Mouse (Mus musculus): ENCODE measurements around the gene Eif4a1. TPM values are rescaled to one million over a fixed set of nuclear protein-coding genes. Genes with fewer than 3 reads are reported as not detected.

The Eif4a1 gene
- total and polyA plus RNA-seq, 3 experiments: 114 to 1,689 (median 634) TPM

- TF ChIP-seq BHLHE40 (IDR thresholded peaks at IDR 0.05; ENCODE audit: borderline replicate concordance, low read depth, low read length) (peak; percentile 65), GABPA (IDR thresholded peaks at IDR 0.05; ENCODE audit: low read depth, low read length) (no peak), RCOR1 (IDR thresholded peaks at IDR 0.05; ENCODE audit: low read depth, low read length) (no peak), MXI1 (IDR thresholded peaks at IDR 0.05; ENCODE audit: low read depth, low read length) (peak; percentile 97)
Measured at GRCm38 (mm10) chr11:69681314-69682208, 9.3 kb upstream of the Eif4a1 start, which contains the start of gene Senp3 (continued).

- H3K79me2 ChIP-seq (ENCODE audit: control insufficient read depth, insufficient read depth, low read length, poor library complexity): peaks cover 25% of the 10 kb centered on the region
- H3K27me3 ChIP-seq (ENCODE audit: control insufficient read depth in 1 of 2, insufficient read depth in 2 of 2, low read length in 2 of 2): no peaks in the 10 kb centered on the region
- no peaks in the 10 kb centered on the region for H3K9me3 ChIP-seq (replicated peaks; ENCODE audit: insufficient read depth, low read length)
- H3K9ac ChIP-seq (ENCODE audit: control insufficient read depth, low read depth, low read length, poor library complexity, severe bottlenecking): no peak overlapping the region; the same call in 1 of the 2 replicates
- peaks cover 18 to 22% of the 10 kb centered on the region in 2 experiments for H3K36me3 ChIP-seq (ENCODE audit: control insufficient read depth in 1 of 2, insufficient read depth in 2 of 2, low read length in 2 of 2)
- no peak for DNase-seq (ENCODE audit: low read depth, low spot score)
- H3K4me1 ChIP-seq (ENCODE audit: control insufficient read depth in 1 of 2, insufficient read depth in 2 of 2, low read length in 2 of 2): peaks cover 6 to 8% of the 10 kb centered on the region in 2 experiments; a peak in 3 of 4 replicates
- TF ChIP-seq NRF1 (IDR thresholded peaks at IDR 0.05; ENCODE audit: insufficient read depth, low read depth, low read length, poor library complexity, severe bottlenecking) (no peak), BHLHE40 (IDR thresholded peaks at IDR 0.05; ENCODE audit: borderline replicate concordance, low read depth, low read length) (no peak), E2F4 (IDR thresholded peaks at IDR 0.05; ENCODE audit: borderline replicate concordance, low read depth, low read length) (no peak), USF2 (IDR thresholded peaks at IDR 0.05; ENCODE audit: borderline replicate concordance in 1 of 2, insufficient read depth in 1 of 2, low read depth in 1 of 2, low read length in 2 of 2) (no peak), MXI1 (IDR thresholded peaks at IDR 0.05; ENCODE audit: low read depth, low read length) (no peak), GABPA (IDR thresholded peaks at IDR 0.05; ENCODE audit: low read depth, low read length) (no peak), CHD1 (IDR thresholded peaks at IDR 0.05; ENCODE audit: low read depth, low read length) (no peak), POLR2AphosphoS2 (IDR thresholded peaks at IDR 0.05; ENCODE audit: low read length) (no peak), ETS1 (IDR thresholded peaks at IDR 0.05; ENCODE audit: low read depth, low read length) (no peak), MAZ (IDR thresholded peaks at IDR 0.05; ENCODE audit: low read depth, low read length) (no peak), MYB (IDR thresholded peaks at IDR 0.05; ENCODE audit: low read depth, low read length) (no peak), MAFK (IDR thresholded peaks at IDR 0.05; ENCODE audit: borderline replicate concordance, low read depth, low read length) (no peak), MEF2A (IDR thresholded peaks at IDR 0.05; ENCODE audit: extremely low read depth, insufficient replicate concordance, low read depth, low read length, poor library complexity, severe bottlenecking) (no peak), RCOR1 (IDR thresholded peaks at IDR 0.05; ENCODE audit: low read depth, low read length) (no peak)
- no peak overlapping the region for H3K27ac ChIP-seq (ENCODE audit: control insufficient read depth, low read depth, low read length)
- H3K4me3 ChIP-seq (ENCODE audit: control insufficient read depth in 1 of 2, insufficient read depth in 1 of 2, low read depth in 2 of 2, low read length in 2 of 2): peak overlapping the region in 1 of 2 experiments; percentile 92; a peak in 2 of 4 replicates
Measured at GRCm38 (mm10) chr11:69680136-69680855, 8.1 kb upstream of the Eif4a1 start.

Data from MEL (cell line).